Mouse (Mus musculus) intestine, embryonic 14.5 days (tissue): ENCODE data around the gene Sytl1. TPM values are rescaled to one million over a fixed set of nuclear protein-coding genes. Genes with fewer than 3 reads are reported as not detected.

Source experiments
- ATAC-seq: fragments of 200-750 bp; cut with Nextera tagmentation; replicated peaks from 2 replicates; pipeline ENCODE4 v1.8.0; 2017; ENCODE audit warnings: low read depth, moderate number of reproducible peaks, moderate TSS enrichment, moderate library complexity; ENCODE audit not compliant: low FRiP score, low TSS enrichment
- DNase-seq: peaks from one replicate; pipeline ENCODE4 v3.0.0-alpha.2; 2018; ENCODE audit warnings: low spot score
- H3K27ac ChIP-seq: fragments of 300-500 bp; sonication (generic); 2 replicates; pipeline ENCODE4 v1.5.1; 2014; ENCODE audit warnings: low read depth, mild to moderate bottlenecking, control low read depth
- H3K27me3 ChIP-seq: fragments of 300-500 bp; sonication (generic); replicated peaks from 2 replicates; pipeline ENCODE4 v1.6.1; 2014; ENCODE audit warnings: low read length, control low read depth; ENCODE audit not compliant: control insufficient read depth, insufficient read depth
- H3K36me3 ChIP-seq: fragments of 300-500 bp; sonication (generic); 2 replicates; pipeline ENCODE4 v1.6.1; 2014; ENCODE audit warnings: low read length, control low read depth; ENCODE audit not compliant: control insufficient read depth, insufficient read depth
- H3K4me1 ChIP-seq: fragments of 300-500 bp; sonication (generic); replicated peaks from 2 replicates; pipeline ENCODE4 v1.6.1; 2014; ENCODE audit warnings: low read length, control low read depth, mixed read lengths; ENCODE audit not compliant: control insufficient read depth, insufficient read depth
- H3K4me2 ChIP-seq: fragments of 300-500 bp; sonication (generic); 2 replicates; pipeline ENCODE4 v1.6.1; 2014; ENCODE audit warnings: low read length
- H3K4me3 ChIP-seq: fragments of 300-500 bp; sonication (generic); 2 replicates; pipeline ENCODE4 v1.5.1; 2014; ENCODE audit warnings: low read depth, low read length, control low read depth, mixed read lengths
- H3K9ac ChIP-seq: fragments of 300-500 bp; sonication (generic); 2 replicates; pipeline ENCODE4 v1.6.1; 2014; ENCODE audit warnings: mild to moderate bottlenecking, low read length
- H3K9me3 ChIP-seq: fragments of 300-500 bp; sonication (generic); 2 replicates; pipeline ENCODE4 v1.6.1; 2016; ENCODE audit warnings: low read length, control low read depth; ENCODE audit not compliant: control insufficient read depth
- WGBS: fragments of 180-500 bp; shearing (Covaris S2); extraction: QIAGEN DNeasy Blood & Tissue Kit; methylation state at CpG from one replicate; pipeline ENCODE4 v1.1.7; 2014; 5-methylcytosine and 5-hydroxymethylcytosine counted together
- polyA plus RNA-seq: library from polyadenylated mRNA; unstranded; fragments of >200 nt; fragmentation: Nextera tagmentation; extraction: Ambion mirVana; gene quantifications from 2 replicates; pipeline ENCODE4 v1.2.1, GENCODE M21; 2014

Sytl1 gene
- polyA plus RNA-seq, 1 experiment from 2014 or later: 2.2 TPM

- DNase-seq (no peak), ATAC-seq (no peak)
- H3K4me3 ChIP-seq: no peak overlapping the region
- no peak overlapping the region for H3K9ac ChIP-seq
- H3K4me1 ChIP-seq: no peaks in the 10 kb centered on the region
- H3K27ac ChIP-seq: no peak overlapping the region
- H3K27me3 ChIP-seq: peaks cover 7% of the 10 kb centered on the region
- peaks cover 26% of the 10 kb centered on the region for H3K36me3 ChIP-seq
- WGBS: 52% methylated on average over 10 of the region's 10 CpGs
- no peak overlapping the region for H3K4me2 ChIP-seq
- H3K9me3 ChIP-seq: 0 out of 2 replicates have a peak, but pooled peaks cover 3% of the 10 kb centered on the region
These were observed 1.1 kb downstream of the Sytl1 start for GRCm38 (mm10) chr4:133261641-133262374.

DNA sequence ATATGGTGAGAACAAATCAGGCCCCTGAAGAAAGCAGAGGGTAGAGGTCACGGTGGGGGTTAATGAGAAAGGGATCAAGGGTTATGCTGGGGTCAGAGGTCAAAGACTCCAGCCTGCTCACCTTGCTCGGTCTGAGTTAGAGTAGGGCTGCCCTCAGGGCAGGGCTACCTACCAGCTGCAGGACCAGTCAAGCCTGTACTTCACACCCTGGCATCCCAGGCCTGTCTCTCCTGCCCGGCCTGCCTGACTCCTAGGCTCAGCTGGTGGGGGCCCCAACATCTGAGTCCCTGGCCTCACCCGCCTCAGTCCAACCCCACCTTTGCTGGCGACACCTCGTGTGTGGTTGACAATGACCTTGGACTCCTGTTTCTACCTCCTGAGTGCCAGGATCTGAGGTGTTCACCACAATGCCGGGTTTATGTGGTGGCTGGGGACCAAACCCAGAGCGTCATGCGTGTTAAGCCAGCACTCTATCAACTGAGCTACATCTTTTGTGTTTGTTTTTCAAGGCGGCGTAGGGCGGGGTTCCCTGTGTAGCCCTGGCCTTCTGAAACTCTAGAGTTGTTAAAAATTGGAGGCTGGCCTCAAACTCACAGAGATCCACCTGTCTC lies 5.0 kb downstream of the Sytl1 start:
- Histone ChIP-seq H3K9me3 (no peaks in the 10 kb centered on the region), H3K27ac (no peak overlapping the region), H3K4me2 (no peak overlapping the region), H3K4me3 (no peak overlapping the region), H3K36me3 (no peaks in the 10 kb centered on the region), H3K27me3 (peaks cover 26% of the 10 kb centered on the region), H3K4me1 (no peaks in the 10 kb centered on the region), H3K9ac (no peak overlapping the region)
- DNase-seq (no peak), ATAC-seq (0 out of 2 replicates have a peak, but pooled peaks have one; percentile 40)
- WGBS: 68% methylated on average over 12 of the region's 12 CpGs

DNA sequence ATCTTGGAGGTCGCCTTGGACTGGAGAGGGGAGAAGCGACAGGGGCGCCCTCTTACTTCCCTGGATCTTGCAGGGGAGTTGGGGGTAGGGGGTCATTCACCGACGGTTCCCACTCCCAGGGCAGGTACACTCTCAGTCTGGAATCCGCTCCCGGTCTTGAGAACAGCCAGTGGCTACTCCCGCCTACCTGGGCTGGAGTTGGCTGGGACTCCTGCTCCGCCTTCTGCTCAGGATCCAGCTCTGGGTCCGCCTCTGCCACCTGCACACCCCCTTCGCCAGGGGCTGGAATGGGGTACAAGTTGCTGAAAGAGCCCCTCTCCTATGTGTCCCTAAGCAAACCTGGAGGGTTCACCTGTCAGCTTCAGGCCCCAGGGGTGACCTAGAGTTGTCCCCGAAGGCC lies 5.7 kb downstream of the Sytl1 start:
- WGBS: 30% methylated on average over 11 of the region's 12 CpGs
- no peak for ATAC-seq
- peak overlapping the region; percentile 25 for H3K4me2 ChIP-seq
- H3K27ac ChIP-seq: no peak overlapping the region
- no peaks in the 10 kb centered on the region for H3K4me1 ChIP-seq
- H3K27me3 ChIP-seq: peaks cover 32% of the 10 kb centered on the region
- no peak overlapping the region for H3K9ac ChIP-seq
- H3K36me3 ChIP-seq: no peaks in the 10 kb centered on the region
- H3K4me3 ChIP-seq: no peak overlapping the region
- no peaks in the 10 kb centered on the region for H3K9me3 ChIP-seq
- DNase-seq: no peak

- no peak for ATAC-seq
- no peaks in the 10 kb centered on the region for H3K4me1 ChIP-seq
- no peak overlapping the region for H3K4me3 ChIP-seq
- peak overlapping the region; percentile 25 for H3K4me2 ChIP-seq
- H3K9ac ChIP-seq: no peak overlapping the region
- peaks cover 36% of the 10 kb centered on the region for H3K27me3 ChIP-seq
- no peaks in the 10 kb centered on the region for H3K36me3 ChIP-seq
- peak; percentile 73 for DNase-seq
- no peak overlapping the region for H3K27ac ChIP-seq
- 14% methylated on average over 24 of the region's 24 CpGs for whole genome bisulfite sequencing
- no peaks in the 10 kb centered on the region for H3K9me3 ChIP-seq
These were observed 6.1 kb downstream of the Sytl1 start for GRCm38 (mm10) chr4:133256820-133257219.

GRCm38 (mm10) chr4:133255392-133255791 lies 7.5 kb downstream of the Sytl1 start:
- Histone ChIP-seq H3K27ac (no peak overlapping the region), H3K4me3 (no peak overlapping the region), H3K4me1 (peaks cover 6% of the 10 kb centered on the region), H3K9me3 (no peaks in the 10 kb centered on the region), H3K36me3 (no peaks in the 10 kb centered on the region), H3K27me3 (peaks cover 50% of the 10 kb centered on the region), H3K9ac (no peak overlapping the region), H3K4me2 (no peak overlapping the region)
- DNase-seq (no peak), ATAC-seq (no peak)
- WGBS: 59% methylated on average over 6 of the region's 6 CpGs

DNA sequence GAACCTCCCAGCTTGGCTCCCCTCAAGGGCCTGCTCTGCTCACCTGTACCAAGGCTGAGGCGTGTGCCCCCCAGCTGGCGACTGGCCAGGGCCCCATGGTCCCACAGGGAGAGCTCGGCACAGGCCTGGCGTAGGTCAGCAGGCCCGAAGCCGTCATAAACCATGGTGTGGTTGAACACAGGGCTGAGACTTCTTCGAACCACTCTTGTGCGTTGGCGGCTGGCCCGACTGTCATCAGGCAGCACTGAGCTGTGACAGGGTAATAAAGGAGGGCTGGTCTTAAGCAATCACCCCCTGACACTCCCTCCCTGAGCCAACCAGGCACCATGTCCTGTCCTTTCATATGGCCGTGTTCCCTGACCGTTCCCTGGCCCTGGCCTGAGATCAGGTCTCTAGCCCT lies 9.5 kb downstream of the Sytl1 start:
- Histone ChIP-seq H3K27ac (no peak overlapping the region), H3K4me3 (no peak overlapping the region), H3K4me1 (peaks cover 6% of the 10 kb centered on the region), H3K9me3 (no peaks in the 10 kb centered on the region), H3K27me3 (peaks cover 66% of the 10 kb centered on the region), H3K9ac (no peak overlapping the region), H3K36me3 (no peaks in the 10 kb centered on the region), H3K4me2 (no peak overlapping the region)
- DNase-seq (no peak), ATAC-seq (no peak)
- 57% methylated on average over 12 of the region's 12 CpGs for WGBS

DNA sequence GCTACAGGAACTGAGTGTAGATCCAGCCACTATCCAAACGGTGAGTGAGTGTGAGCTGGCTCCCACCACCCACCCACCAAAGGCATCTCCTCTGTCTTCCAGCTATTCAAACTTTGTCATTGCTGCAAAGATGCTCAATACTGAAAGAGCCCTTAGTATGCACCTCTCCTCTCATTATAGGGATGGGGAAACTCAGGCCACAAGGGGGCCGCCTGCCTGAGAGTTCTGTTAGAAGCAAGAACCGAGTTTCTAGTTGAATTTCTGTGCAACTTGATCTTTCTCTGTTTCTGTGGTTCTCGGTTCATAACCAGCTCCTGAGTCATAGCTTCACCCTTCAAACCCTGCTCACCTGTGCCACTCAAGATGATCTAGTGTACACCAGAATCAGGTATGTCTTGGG lies 10.8 kb downstream of the Sytl1 start:
- no peak overlapping the region for H3K4me2 ChIP-seq
- DNase-seq (no peak), ATAC-seq (no peak)
- no peaks in the 10 kb centered on the region for H3K9me3 ChIP-seq
- no peak overlapping the region for H3K9ac ChIP-seq
- no peaks in the 10 kb centered on the region for H3K36me3 ChIP-seq
- H3K27ac ChIP-seq: no peak overlapping the region
- H3K4me1 ChIP-seq: peaks cover 6% of the 10 kb centered on the region
- WGBS: 48% methylated on average over 4 of the region's 4 CpGs
- peaks cover 71% of the 10 kb centered on the region for H3K27me3 ChIP-seq
- no peak overlapping the region for H3K4me3 ChIP-seq

GRCm38 (mm10) chr4:133251214-133251613 lies 11.7 kb downstream of the Sytl1 start:
- Histone ChIP-seq H3K4me3 (peak overlapping the region; percentile 33), H3K36me3 (no peaks in the 10 kb centered on the region), H3K4me1 (peaks cover 6% of the 10 kb centered on the region), H3K9ac (peak overlapping the region; percentile 13; the same call in 1 of the 2 replicates), H3K27me3 (peaks cover 72% of the 10 kb centered on the region), H3K9me3 (no peaks in the 10 kb centered on the region), H3K4me2 (peak overlapping the region; percentile 70), H3K27ac (no peak overlapping the region)
- ATAC-seq (0 out of 2 replicates have a peak, but pooled peaks have one; percentile 23), DNase-seq (no peak)
- under 1% methylated on average over 31 of the region's 31 CpGs for WGBS
